Mouse (Mus musculus) G1E (cell line): ENCODE measurements at regions not wholly inside any gene's neighbourhood (a gene's known extent, or its start where the extent isn't known, plus 50 kb on each side); places are given as distances from the start of the nearest gene placed in this dataset.

ENCODE experiments used
- CTCF ChIP-seq: IDR thresholded peaks from 2 replicates; pipeline ENCODE4 v1.5.1; 2012; ENCODE audit warnings: low read depth, low read length, inconsistent platforms, mixed read lengths
- TAL1 ChIP-seq: conservative IDR thresholded peaks from 2 replicates; pipeline ENCODE4 v1.6.1; 2012; ENCODE audit warnings: low read depth, low read length, inconsistent platforms, mixed read lengths

- no peak for TF ChIP-seq CTCF
- TF ChIP-seq TAL1, result no peak
Measured at GRCm38 (mm10) chr15:42277247-42277646, 2143.1 kb downstream of the 9330182O14Rik start.
